Mouse (Mus musculus) embryonic facial prominence, embryonic 11.5 days (tissue): ENCODE data around the gene Tnni2. TPM values are rescaled to one million over a fixed set of nuclear protein-coding genes. Genes with fewer than 3 reads are reported as not detected.
"Not testable (repeated sequence)": the region's sequence is repeated elsewhere in the genome, so short reads cannot be mapped to it uniquely, and the experiment has no call there.

Experiments used
- ATAC-seq: fragments of 200-750 bp; cut with Nextera tagmentation; replicated peaks from 2 replicates; pipeline ENCODE4 v1.8.0; 2017; ENCODE audit warnings: low read depth; ENCODE audit not compliant: insufficient number of reproducible peaks, low FRiP score, low TSS enrichment
- DNase-seq: peaks from one replicate; pipeline ENCODE4 v3.0.0-alpha.2; 2015; ENCODE audit warnings: low spot score
- H3K27ac ChIP-seq: fragments of 300-500 bp; sonication (generic); replicated peaks from 2 replicates; pipeline ENCODE4 v1.5.1; 2014; ENCODE audit warnings: mild to moderate bottlenecking, low read depth, low read length, control low read depth
- H3K27me3 ChIP-seq: fragments of 300-500 bp; sonication (generic); 2 replicates; pipeline ENCODE4 v1.6.1; 2014; ENCODE audit warnings: mild to moderate bottlenecking, low read length, moderate library complexity, mixed read lengths; ENCODE audit not compliant: control insufficient read depth, insufficient read depth
- H3K36me3 ChIP-seq: fragments of 300-500 bp; sonication (generic); replicated peaks from 2 replicates; pipeline ENCODE4 v1.6.1; 2014; ENCODE audit warnings: low read depth, mild to moderate bottlenecking, low read length, moderate library complexity, mixed read lengths; ENCODE audit not compliant: control insufficient read depth, insufficient read depth
- H3K4me1 ChIP-seq: fragments of 300-500 bp; sonication (generic); 2 replicates; pipeline ENCODE4 v1.6.1; 2014; ENCODE audit warnings: low read length, mixed read lengths; ENCODE audit not compliant: control insufficient read depth, insufficient read depth
- H3K4me2 ChIP-seq: fragments of 300-500 bp; sonication (generic); 2 replicates; pipeline ENCODE4 v1.6.1; 2014; ENCODE audit warnings: low read depth, mild to moderate bottlenecking, control low read depth, low read length, moderate library complexity
- H3K4me3 ChIP-seq: fragments of 300-500 bp; sonication (generic); 2 replicates; pipeline ENCODE4 v1.5.1; 2014; ENCODE audit warnings: low read depth, low read length, control low read depth
- H3K9ac ChIP-seq: fragments of 300-500 bp; sonication (generic); replicated peaks from 2 replicates; pipeline ENCODE4 v1.6.1; 2014; ENCODE audit warnings: mild to moderate bottlenecking, control low read depth, low read length
- H3K9me3 ChIP-seq: fragments of 300-500 bp; sonication (generic); replicated peaks from 2 replicates; pipeline ENCODE4 v1.6.1; 2016; ENCODE audit warnings: mild to moderate bottlenecking, low read length, inconsistent platforms, mixed read lengths; ENCODE audit not compliant: control insufficient read depth
- WGBS: fragments of 180-500 bp; shearing (Covaris S2); extraction: QIAGEN DNeasy Blood & Tissue Kit; methylation state at CpG from one replicate; pipeline ENCODE4 v1.1.7; 2014; 5-methylcytosine and 5-hydroxymethylcytosine counted together
- polyA plus RNA-seq: library from polyadenylated mRNA; unstranded; fragments of >200 nt; fragmentation: Nextera tagmentation; extraction: Ambion mirVana; gene quantifications from 2 replicates; pipeline ENCODE4 v1.2.1, GENCODE M21; 2014

The Tnni2 gene
- polyA plus RNA-seq, 1 experiment from 2014 or later: 2.7 TPM

DNA sequence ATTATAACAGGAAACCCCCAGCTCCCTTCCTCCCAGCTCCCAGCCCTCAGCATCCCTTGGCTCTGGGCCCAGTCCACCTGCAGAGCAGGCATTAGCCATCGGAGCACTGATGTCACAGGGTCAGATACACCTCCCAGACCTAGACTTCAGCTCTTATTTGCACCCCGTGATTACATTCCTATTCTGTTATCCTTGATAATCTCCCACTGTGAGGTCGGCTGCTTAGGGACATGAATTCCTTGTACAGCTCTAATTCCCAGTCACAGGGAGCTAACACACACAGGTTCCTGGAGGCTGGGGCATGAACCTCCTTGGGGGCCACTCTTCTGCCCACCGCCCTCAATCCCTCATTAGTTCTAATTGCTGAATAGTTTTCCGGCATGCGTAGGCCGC lies 40.9 kb upstream of the Tnni2 start:
- WGBS: 29% methylated on average over 7 of the region's 7 CpGs
- no peaks in the 10 kb centered on the region for H3K36me3 ChIP-seq
- ATAC-seq (peak; percentile 64; the same call in 1 of the 2 replicates), DNase-seq (peak; percentile 8)
- H3K9me3 ChIP-seq: no peaks in the 10 kb centered on the region
- no peaks in the 10 kb centered on the region for H3K27me3 ChIP-seq
- H3K27ac ChIP-seq: no peak overlapping the region
- H3K4me2 ChIP-seq: no peak overlapping the region
- H3K4me1 ChIP-seq: no peaks in the 10 kb centered on the region
- H3K9ac ChIP-seq: no peak overlapping the region
- H3K4me3 ChIP-seq: no peak overlapping the region

DNA sequence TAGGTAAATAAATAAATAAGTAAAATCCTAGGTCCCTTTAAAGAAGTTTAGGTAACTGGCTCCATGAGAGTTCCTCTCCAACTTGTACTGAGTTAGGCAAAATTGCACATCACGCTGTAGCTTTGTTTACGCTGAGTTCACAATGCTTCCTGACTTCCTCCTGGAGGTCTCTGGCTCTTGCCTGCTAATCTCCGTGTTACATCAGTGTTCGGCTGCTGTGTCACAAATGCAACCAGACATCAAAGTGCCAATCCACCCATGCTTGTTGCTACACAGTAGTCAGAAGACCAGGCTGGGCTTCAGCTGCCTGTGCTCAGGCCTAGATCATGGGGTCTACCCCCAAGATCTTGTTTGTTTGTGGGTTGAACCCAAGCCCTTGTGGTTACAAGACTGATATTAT lies 38.0 kb upstream of the Tnni2 start:
- H3K9ac ChIP-seq: no peak overlapping the region
- H3K27me3 ChIP-seq: no peaks in the 10 kb centered on the region
- H3K36me3 ChIP-seq: no peaks in the 10 kb centered on the region
- WGBS: 77% methylated on average over 4 of the region's 4 CpGs
- H3K4me3 ChIP-seq: no peak overlapping the region
- DNase-seq: no peak
- ATAC-seq: no peak
- H3K4me1 ChIP-seq: no peaks in the 10 kb centered on the region
- H3K27ac ChIP-seq: no peak overlapping the region
- H3K4me2 ChIP-seq: no peak overlapping the region
- no peaks in the 10 kb centered on the region for H3K9me3 ChIP-seq

DNA sequence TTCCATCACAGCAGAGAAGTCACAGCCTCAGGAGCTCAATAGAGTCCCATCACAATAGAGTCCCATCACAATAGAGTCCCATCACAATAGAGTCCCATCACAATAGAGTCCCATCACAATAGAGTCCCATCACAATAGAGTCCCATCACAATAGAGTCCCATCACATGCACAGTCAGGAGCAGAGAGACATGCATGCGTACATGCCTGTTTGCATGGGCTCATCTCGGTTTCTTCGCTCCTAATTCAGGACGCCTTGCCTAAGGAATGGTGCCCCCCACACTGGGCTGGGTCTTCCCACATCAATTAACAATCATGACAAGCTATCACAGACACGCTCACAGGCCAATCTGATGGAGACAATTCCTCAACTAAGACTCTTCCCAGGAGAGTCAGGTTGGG lies 36.5 kb upstream of the Tnni2 start:
- not testable (repeated sequence) for H3K4me3 ChIP-seq, H3K9me3 ChIP-seq, ATAC-seq, H3K4me1 ChIP-seq, H3K27me3 ChIP-seq, H3K4me2 ChIP-seq, DNase-seq, H3K9ac ChIP-seq, H3K36me3 ChIP-seq, H3K27ac ChIP-seq
- 89% methylated on average over 5 of the region's 5 CpGs for WGBS

DNA sequence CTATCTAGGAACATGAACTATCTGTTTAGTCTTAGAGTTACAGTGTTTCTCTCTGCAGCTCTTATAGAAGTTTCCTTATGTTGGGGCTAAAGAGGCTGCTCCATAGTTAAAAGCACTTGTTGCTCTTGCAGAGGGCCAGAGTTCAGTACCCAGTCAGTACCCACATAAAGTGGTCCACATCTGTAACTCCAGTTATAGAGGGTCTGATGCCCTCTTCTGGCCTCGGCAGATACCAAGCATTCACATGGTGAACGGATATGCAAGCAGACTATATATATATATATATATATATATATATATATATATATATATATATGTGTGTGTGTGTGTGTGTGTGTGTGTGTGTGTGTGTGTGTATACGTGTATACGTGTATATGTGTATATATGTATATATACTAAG lies 33.7 kb upstream of the Tnni2 start:
- Histone ChIP-seq H3K4me1 (no peaks in the 10 kb centered on the region), H3K27ac (no peak overlapping the region), H3K4me2 (no peak overlapping the region), H3K9ac (no peak overlapping the region), H3K4me3 (no peak overlapping the region), H3K27me3 (no peaks in the 10 kb centered on the region), H3K9me3 (no peaks in the 10 kb centered on the region), H3K36me3 (no peaks in the 10 kb centered on the region)
- no peak for DNase-seq
- ATAC-seq: no peak
- WGBS: 77% methylated on average over 4 of the region's 4 CpGs

GRCm38 (mm10) chr7:142408686-142409085 lies 32.9 kb upstream of the Tnni2 start:
- Histone ChIP-seq H3K9ac (no peak overlapping the region), H3K27me3 (no peaks in the 10 kb centered on the region), H3K4me2 (no peak overlapping the region), H3K4me1 (no peaks in the 10 kb centered on the region), H3K36me3 (no peaks in the 10 kb centered on the region), H3K4me3 (no peak overlapping the region), H3K9me3 (no peaks in the 10 kb centered on the region), H3K27ac (no peak overlapping the region)
- DNase-seq (no peak), ATAC-seq (no peak)
- 93% methylated on average over 8 of the region's 8 CpGs for WGBS

DNA sequence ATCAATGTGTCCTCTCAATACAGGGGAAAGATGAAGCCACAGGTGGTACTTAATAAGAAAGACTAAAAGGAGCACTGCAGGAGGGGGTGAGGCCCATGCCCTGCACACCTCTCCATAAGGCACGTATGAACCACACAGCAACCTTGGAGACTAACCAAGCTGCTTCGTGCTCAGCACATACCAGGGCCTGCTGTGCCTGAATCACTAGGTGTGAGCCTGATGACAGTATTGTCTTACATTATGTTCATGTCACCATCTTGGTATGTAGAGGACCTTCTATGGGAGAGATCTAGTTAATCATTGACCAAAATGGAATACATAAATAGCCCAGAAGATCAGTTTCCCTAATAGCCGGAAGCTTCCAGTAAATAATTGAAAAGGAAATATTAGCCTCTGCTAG lies 32.0 kb upstream of the Tnni2 start:
- DNase-seq (no peak), ATAC-seq (no peak)
- Histone ChIP-seq H3K27ac (no peak overlapping the region), H3K9me3 (no peaks in the 10 kb centered on the region), H3K4me3 (no peak overlapping the region), H3K36me3 (no peaks in the 10 kb centered on the region), H3K4me1 (no peaks in the 10 kb centered on the region), H3K9ac (no peak overlapping the region), H3K4me2 (no peak overlapping the region), H3K27me3 (no peaks in the 10 kb centered on the region)
- WGBS: 82% methylated on average over 3 of the region's 3 CpGs

- 94% methylated on average over 6 of the region's 6 CpGs for WGBS
- Histone ChIP-seq H3K4me1 (no peaks in the 10 kb centered on the region), H3K27me3 (no peaks in the 10 kb centered on the region), H3K36me3 (no peaks in the 10 kb centered on the region), H3K4me3 (no peak overlapping the region), H3K9me3 (no peaks in the 10 kb centered on the region), H3K27ac (no peak overlapping the region), H3K4me2 (no peak overlapping the region), H3K9ac (no peak overlapping the region)
- DNase-seq (no peak), ATAC-seq (no peak)
Observed at GRCm38 (mm10) chr7:142413285-142413684, 28.3 kb upstream of the Tnni2 start.

DNA sequence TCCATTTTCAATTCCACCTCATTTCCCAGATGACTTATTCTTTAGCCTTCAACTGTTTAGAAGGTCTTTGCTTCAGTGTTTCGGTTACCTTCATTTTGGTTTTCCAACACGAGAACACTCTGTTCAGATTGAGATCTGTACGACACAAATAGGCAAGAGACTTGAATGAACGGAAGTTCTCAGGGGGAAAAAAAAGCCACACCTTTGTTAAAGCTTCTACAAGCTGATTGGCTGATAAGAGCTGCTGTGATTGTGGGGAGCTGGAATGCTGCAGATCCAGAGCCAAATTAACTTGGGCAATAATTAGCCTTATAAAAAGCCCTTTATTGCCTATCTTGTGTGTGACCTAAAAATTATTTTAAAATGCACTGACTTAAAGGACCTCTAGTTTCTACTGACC lies 26.3 kb upstream of the Tnni2 start:
- H3K9me3 ChIP-seq: no peaks in the 10 kb centered on the region
- no peak overlapping the region for H3K4me3 ChIP-seq
- H3K36me3 ChIP-seq: no peaks in the 10 kb centered on the region
- no peak overlapping the region for H3K9ac ChIP-seq
- no peak overlapping the region for H3K4me2 ChIP-seq
- no peaks in the 10 kb centered on the region for H3K4me1 ChIP-seq
- H3K27ac ChIP-seq: no peak overlapping the region
- H3K27me3 ChIP-seq: no peaks in the 10 kb centered on the region
- ATAC-seq (no peak), DNase-seq (no peak)
- 69% methylated on average over 4 of the region's 4 CpGs for WGBS
